Mouse (Mus musculus) kidney, postnatal 25 days (tissue): ENCODE measurements around the gene Ramp1.

ENCODE experiments used
- DNase-seq, 2 experiments: peaks; one replicate each; pipeline ENCODE4 v3.0.0; 2021; ENCODE audit warnings: mixed read lengths in 2 of 2

The Ramp1 gene

GRCm38 (mm10) chr1:91201122-91201521 is 21.5 kb downstream of the Ramp1 start:
- DNase-seq, result no peak

GRCm38 (mm10) chr1:91204221-91204765 is 24.7 kb downstream of the Ramp1 start:
- DNase-seq, result no peak

- no peak for DNase-seq
Observed at GRCm38 (mm10) chr1:91205651-91206050, 26.0 kb downstream of the Ramp1 start.

GRCm38 (mm10) chr1:91206336-91206735 is 26.7 kb downstream of the Ramp1 start:
- DNase-seq, result no peak

GRCm38 (mm10) chr1:91206873-91207272 is 27.3 kb downstream of the Ramp1 start:
- no peak for DNase-seq

GRCm38 (mm10) chr1:91207334-91208074 is 27.9 kb downstream of the Ramp1 start:
- no peak for DNase-seq

GRCm38 (mm10) chr1:91209343-91209742 is 29.7 kb downstream of the Ramp1 start:
- no peak for DNase-seq

GRCm38 (mm10) chr1:91209785-91210184 is 30.2 kb downstream of the Ramp1 start:
- DNase-seq, result no peak

GRCm38 (mm10) chr1:91211099-91211498 is 31.5 kb downstream of the Ramp1 start:
- peak; percentile 56 to 64 for DNase-seq

GRCm38 (mm10) chr1:91211591-91212008 is 32.0 kb downstream of the Ramp1 start:
- DNase-seq, result peak in 1 of 2 experiments; percentile 11

GRCm38 (mm10) chr1:91215264-91215663 is 35.6 kb downstream of the Ramp1 start:
- DNase-seq, result no peak

- DNase-seq, result peak in 1 of 2 experiments; percentile 14
Observed at GRCm38 (mm10) chr1:91215981-91216380, 36.4 kb downstream of the Ramp1 start.

- DNase-seq, result no peak
Observed at GRCm38 (mm10) chr1:91216504-91217267, 37.1 kb downstream of the Ramp1 start.

GRCm38 (mm10) chr1:91219641-91220321 is 40.2 kb downstream of the Ramp1 start:
- no peak for DNase-seq

- no peak for DNase-seq
Observed at GRCm38 (mm10) chr1:91220322-91220672, 40.7 kb downstream of the Ramp1 start.

- DNase-seq, result no peak
Observed at GRCm38 (mm10) chr1:91226562-91226961, 46.9 kb downstream of the Ramp1 start.

GRCm38 (mm10) chr1:91227381-91228054 is 47.9 kb downstream of the Ramp1 start:
- DNase-seq, result no peak

- no peak for DNase-seq
Observed at GRCm38 (mm10) chr1:91231142-91231541, 51.5 kb downstream of the Ramp1 start.

GRCm38 (mm10) chr1:91231896-91232295 is 52.3 kb downstream of the Ramp1 start:
- DNase-seq, result no peak

- no peak for DNase-seq
Observed at GRCm38 (mm10) chr1:91235395-91235794, 55.8 kb downstream of the Ramp1 start.

- no peak for DNase-seq
Observed at GRCm38 (mm10) chr1:91237676-91238075, 58.1 kb downstream of the Ramp1 start.

- peak; percentile 45 to 64 for DNase-seq
Observed at GRCm38 (mm10) chr1:91239112-91239511, 59.5 kb downstream of the Ramp1 start.

- DNase-seq, result no peak
Observed at GRCm38 (mm10) chr1:91239800-91240199, 60.2 kb downstream of the Ramp1 start.
